Mouse (Mus musculus): ENCODE results near the gene Gm28845. TPM values are rescaled to one million over a fixed set of nuclear protein-coding genes. Genes with fewer than 3 reads are reported as not detected.
A peak's percentile ranks its signal among the peaks of the same experiment; 100 is the strongest.

Gm28845 gene
- not detected for total RNA-seq (2022)

GRCm38 (mm10) chr1:65119438-65119837 is at the start of gene Gm28845:
Gene Gm28845 (minus strand): TSS chr1:65119558.
- DNase-seq (ENCODE audit: low spot score in 2 of 2) = no peak

- DNase-seq (ENCODE audit: low spot score in 2 of 2) = no peak
Observed at GRCm38 (mm10) chr1:65167496-65167895, 48.1 kb upstream of the Gm28845 start.

- DNase-seq (ENCODE audit: low spot score in 2 of 2) = no peak
Observed at GRCm38 (mm10) chr1:65162210-65162609, 42.9 kb upstream of the Gm28845 start.

- DNase-seq (ENCODE audit: low spot score in 2 of 2) = no peak
Observed at GRCm38 (mm10) chr1:65156111-65156510, 36.8 kb upstream of the Gm28845 start.

- no peak for DNase-seq (ENCODE audit: low spot score in 2 of 2)
Observed at GRCm38 (mm10) chr1:65154814-65155213, 35.5 kb upstream of the Gm28845 start.

- no peak for DNase-seq (ENCODE audit: low spot score in 2 of 2)
Observed at GRCm38 (mm10) chr1:65147971-65148370, 28.6 kb upstream of the Gm28845 start.

GRCm38 (mm10) chr1:65147326-65147725 is 28.0 kb upstream of the Gm28845 start:
- DNase-seq (ENCODE audit: low spot score in 2 of 2) = no peak

- DNase-seq (ENCODE audit: low spot score in 2 of 2) = no peak
Observed at GRCm38 (mm10) chr1:65146601-65147000, 27.2 kb upstream of the Gm28845 start.

GRCm38 (mm10) chr1:65144783-65145182 is 25.4 kb upstream of the Gm28845 start:
- DNase-seq (ENCODE audit: low spot score in 2 of 2) = no peak

GRCm38 (mm10) chr1:65137560-65137959 is 18.2 kb upstream of the Gm28845 start:
- DNase-seq (ENCODE audit: low spot score in 2 of 2) = no peak

- no peak for DNase-seq (ENCODE audit: low spot score in 2 of 2)
Observed at GRCm38 (mm10) chr1:65132833-65133232, 13.5 kb upstream of the Gm28845 start.

- DNase-seq (ENCODE audit: low spot score in 2 of 2) = no peak
Observed at GRCm38 (mm10) chr1:65131671-65132070, 12.3 kb upstream of the Gm28845 start.

GRCm38 (mm10) chr1:65130226-65130625 is 10.9 kb upstream of the Gm28845 start:
- no peak for DNase-seq (ENCODE audit: low spot score in 2 of 2)

GRCm38 (mm10) chr1:65129634-65130180 is 10.3 kb upstream of the Gm28845 start:
- no peak for DNase-seq (ENCODE audit: low spot score in 2 of 2)

- DNase-seq (ENCODE audit: low spot score in 2 of 2) = no peak
Observed at GRCm38 (mm10) chr1:65122574-65123372, 3.4 kb upstream of the Gm28845 start, which contains the start of gene D630023F18Rik. Gene D630023F18Rik (minus strand): TSS chr1:65123214.

GRCm38 (mm10) chr1:65118150-65118913 is 1.0 kb downstream of the Gm28845 start:
- no peak for DNase-seq (ENCODE audit: low spot score in 2 of 2)

- DNase-seq (ENCODE audit: low spot score in 2 of 2) = no peak
Observed at GRCm38 (mm10) chr1:65113536-65114172, 5.7 kb downstream of the Gm28845 start.

GRCm38 (mm10) chr1:65112807-65113196 is 6.6 kb downstream of the Gm28845 start:
- DNase-seq (ENCODE audit: low spot score in 2 of 2) = no peak

GRCm38 (mm10) chr1:65112031-65112806 is 7.1 kb downstream of the Gm28845 start:
- DNase-seq (ENCODE audit: low spot score in 2 of 2) = peak; percentile 36 to 41

GRCm38 (mm10) chr1:65109756-65110435 is 9.5 kb downstream of the Gm28845 start:
- DNase-seq (ENCODE audit: low spot score in 2 of 2) = no peak

All from gastrocnemius, adult 8-10 months (tissue).